Mouse (Mus musculus): ENCODE results near the gene Cyp4b1. TPM values are rescaled to one million over a fixed set of nuclear protein-coding genes. Genes with fewer than 3 reads are reported as not detected.

Gene Cyp4b1
- total RNA-seq, 2 experiments from 2014 or later = not detected

Other genes with a start within 250 kb of the Cyp4b1 start
- not detected in 2 replicates for gene Cyp4a12b, start 236.1 kb downstream of the Cyp4b1 start, total RNA-seq (2014; fragmentation: Nextera tagmentation)
- gene Cyp4a12b, start 236.1 kb downstream of the Cyp4b1 start, total RNA-seq (2017) = not detected in 2 replicates
- gene Cyp4a30b, start 195.1 kb downstream of the Cyp4b1 start, total RNA-seq (2014; fragmentation: Nextera tagmentation) = not detected in 2 replicates
- not detected in 2 replicates for gene Cyp4a30b, start 195.1 kb downstream of the Cyp4b1 start, total RNA-seq (2017)
- gene Cyp4a14, start 151.6 kb downstream of the Cyp4b1 start, total RNA-seq (2014; fragmentation: Nextera tagmentation) = not detected in 2 replicates
- not detected in 2 replicates for gene Cyp4a14, start 151.6 kb downstream of the Cyp4b1 start, total RNA-seq (2017)
- not detected in 2 replicates for gene Cyp4a10, start 129.5 kb downstream of the Cyp4b1 start, total RNA-seq (2014; fragmentation: Nextera tagmentation)
- gene Cyp4a10, start 129.5 kb downstream of the Cyp4b1 start, total RNA-seq (2017) = not detected in 2 replicates
- not detected in 2 replicates for gene Cyp4a31, start 84.1 kb downstream of the Cyp4b1 start, total RNA-seq (2014; fragmentation: Nextera tagmentation)
- gene Cyp4a31, start 84.1 kb downstream of the Cyp4b1 start, total RNA-seq (2017) = not detected in 2 replicates
- gene Cyp4a32, start 46.8 kb downstream of the Cyp4b1 start, total RNA-seq (2014; fragmentation: Nextera tagmentation) = not detected in 2 replicates
- gene Cyp4a32, start 46.8 kb downstream of the Cyp4b1 start, total RNA-seq (2017) = not detected in 2 replicates
- 38.4 and 43.2 TPM in 2 replicates for gene Efcab14, start 90.0 kb upstream of the Cyp4b1 start, total RNA-seq (2014; fragmentation: Nextera tagmentation)
- 24.1 and 25.4 TPM in 2 replicates for gene Efcab14, start 90.0 kb upstream of the Cyp4b1 start, total RNA-seq (2017)
- gene Tex38, start 133.3 kb upstream of the Cyp4b1 start, total RNA-seq (2014; fragmentation: Nextera tagmentation) = not detected in 2 replicates
- gene Tex38, start 133.3 kb upstream of the Cyp4b1 start, total RNA-seq (2017) = not detected in 2 replicates
- gene Atpaf1, start 137.1 kb upstream of the Cyp4b1 start, total RNA-seq (2014; fragmentation: Nextera tagmentation) = 15.0 and 43.3 TPM in 2 replicates
- gene Atpaf1, start 137.1 kb upstream of the Cyp4b1 start, total RNA-seq (2017) = 12.4 and 13.9 TPM in 2 replicates
- gene Mob3c, start 180.4 kb upstream of the Cyp4b1 start, total RNA-seq (2014; fragmentation: Nextera tagmentation) = 6.0 and 6.3 TPM in 2 replicates
- 2.6 and 6.2 TPM in 2 replicates for gene Mob3c, start 180.4 kb upstream of the Cyp4b1 start, total RNA-seq (2017)
- 30.0 and 48.8 TPM in 2 replicates for gene Mknk1, start 191.5 kb upstream of the Cyp4b1 start, total RNA-seq (2014; fragmentation: Nextera tagmentation)
- 30.2 and 39.0 TPM in 2 replicates for gene Mknk1, start 191.5 kb upstream of the Cyp4b1 start, total RNA-seq (2017)
- gene Kncn, start 236.7 kb upstream of the Cyp4b1 start, total RNA-seq (2014; fragmentation: Nextera tagmentation) = not detected in 2 replicates
- not detected in 2 replicates for gene Kncn, start 236.7 kb upstream of the Cyp4b1 start, total RNA-seq (2017)
- gene 6430628N08Rik, start 242.9 kb upstream of the Cyp4b1 start, total RNA-seq (2014; fragmentation: Nextera tagmentation) = not detected in 2 replicates
- not detected in 2 replicates for gene 6430628N08Rik, start 242.9 kb upstream of the Cyp4b1 start, total RNA-seq (2017)

Data from granulocyte monocyte progenitor cell, adult 5-6 weeks (primary cell).